Mouse (Mus musculus): ENCODE measurements around the gene Kmt2d. TPM values are rescaled to one million over a fixed set of nuclear protein-coding genes. Genes with fewer than 3 reads are reported as not detected.
"Not testable (repeated sequence)": the region's sequence is repeated elsewhere in the genome, so short reads cannot be mapped to it uniquely, and the experiment has no call there.

The Kmt2d gene
- polyA plus RNA-seq, 1 experiment = 21.6 TPM

GRCm38 (mm10) chr15:98837006-98837742 is 33.8 kb downstream of the Kmt2d start:
- DNase-seq (ENCODE audit: low read depth, low spot score) = no peak
- 92% methylated on average over 21 of the region's 21 CpGs for WGBS

- WGBS = 93% methylated on average over 14 of the region's 14 CpGs
Measured at GRCm38 (mm10) chr15:98835291-98835690, 35.7 kb downstream of the Kmt2d start.

GRCm38 (mm10) chr15:98834059-98834458 is 36.9 kb downstream of the Kmt2d start:
- DNase-seq (ENCODE audit: low read depth, low spot score) = no peak
- 80% methylated on average over 13 of the region's 13 CpGs for WGBS

More at GRCm38 (mm10) chr15:98835291-98835690, 35.7 kb downstream of the Kmt2d start:
- DNase-seq (ENCODE audit: low read depth, low spot score) = no peak

- WGBS = 90% methylated on average over 11 of the region's 11 CpGs
- DNase-seq (ENCODE audit: low read depth, low spot score) = no peak
Measured at GRCm38 (mm10) chr15:98833281-98833680, 37.7 kb downstream of the Kmt2d start.

- WGBS = 67% methylated on average over 12 of the region's 12 CpGs
- no peak for DNase-seq (ENCODE audit: low read depth, low spot score)
Measured at GRCm38 (mm10) chr15:98832161-98833058, 38.6 kb downstream of the Kmt2d start.

- WGBS = 6% methylated on average over 9 of the region's 9 CpGs
- no peak for DNase-seq (ENCODE audit: low read depth, low spot score)
Measured at GRCm38 (mm10) chr15:98831684-98832035, 39.3 kb downstream of the Kmt2d start.

GRCm38 (mm10) chr15:98830736-98831683 is 40.0 kb downstream of the Kmt2d start, which contains the start of gene Prkag1:
Gene Prkag1, minus strand, starts transcription at chr15:98831521.
- under 1% methylated on average over 65 of the region's 66 CpGs for WGBS
- DNase-seq (ENCODE audit: low read depth, low spot score) = peak; percentile 75

- 91% methylated on average over 7 of the region's 7 CpGs for WGBS
- no peak for DNase-seq (ENCODE audit: low read depth, low spot score)
Measured at GRCm38 (mm10) chr15:98827611-98828011, 43.4 kb downstream of the Kmt2d start.

- 83% methylated on average over 3 of the region's 3 CpGs for WGBS
- no peak for DNase-seq (ENCODE audit: low read depth, low spot score)
Measured at GRCm38 (mm10) chr15:98823434-98823833, 47.6 kb downstream of the Kmt2d start.

- WGBS = 56% methylated on average over 5 of the region's 5 CpGs
- no peak for DNase-seq (ENCODE audit: low read depth, low spot score)
Measured at GRCm38 (mm10) chr15:98822147-98822546, 48.9 kb downstream of the Kmt2d start.

GRCm38 (mm10) chr15:98821403-98821802 is 49.6 kb downstream of the Kmt2d start:
- 65% methylated on average over 10 of the region's 10 CpGs for WGBS

GRCm38 (mm10) chr15:98820937-98821336 is 50.1 kb downstream of the Kmt2d start:
- DNase-seq (ENCODE audit: low read depth, low spot score) = no peak
- WGBS = 95% methylated on average over 4 of the region's 4 CpGs

More at GRCm38 (mm10) chr15:98821403-98821802, 49.6 kb downstream of the Kmt2d start:
- DNase-seq (ENCODE audit: low read depth, low spot score) = no peak

GRCm38 (mm10) chr15:98818171-98818570 is 52.8 kb downstream of the Kmt2d start:
- WGBS = 95% methylated on average over 7 of the region's 7 CpGs
- DNase-seq (ENCODE audit: low read depth, low spot score) = no peak

- WGBS = 91% methylated on average over 20 of the region's 20 CpGs
- DNase-seq (ENCODE audit: low read depth, low spot score) = no peak
Measured at GRCm38 (mm10) chr15:98812741-98813424, 58.1 kb downstream of the Kmt2d start.

- WGBS = 78% methylated on average over 6 of the region's 6 CpGs
- not testable (repeated sequence) for DNase-seq (ENCODE audit: low read depth, low spot score)
Measured at GRCm38 (mm10) chr15:98810212-98810611, 60.8 kb downstream of the Kmt2d start.

GRCm38 (mm10) chr15:98809390-98809789 is 61.6 kb downstream of the Kmt2d start, which contains the start of gene Ddn:
Gene Ddn, minus strand, starts transcription at chr15:98809490.
- 82% methylated on average over 3 of the region's 3 CpGs for WGBS

GRCm38 (mm10) chr15:98808651-98809134 is 62.3 kb downstream of the Kmt2d start:
- DNase-seq (ENCODE audit: low read depth, low spot score) = no peak
- WGBS = 24% methylated on average over 6 of the region's 6 CpGs

More at GRCm38 (mm10) chr15:98809390-98809789, 61.6 kb downstream of the Kmt2d start, which contains the start of gene Ddn:
- DNase-seq (ENCODE audit: low read depth, low spot score) = no peak

- 3% methylated on average over 32 of the region's 34 CpGs for WGBS
- DNase-seq (ENCODE audit: low read depth, low spot score) = no peak
Measured at GRCm38 (mm10) chr15:98807895-98808650, 62.9 kb downstream of the Kmt2d start.

Measured in large intestine, adult 2 months (tissue).